Mouse (Mus musculus) liver, embryonic 14.5 days (tissue): ENCODE measurements at regions not wholly inside any gene's neighbourhood (a gene's known extent, or its start where the extent isn't known, plus 50 kb on each side); places are given as distances from the start of the nearest gene placed in this dataset.

Source experiments
- ATAC-seq: fragments of 200-750 bp; cut with Nextera tagmentation; 2 replicates; pipeline ENCODE4 v1.8.0; 2017; ENCODE audit warnings: moderate number of reproducible peaks, mild to moderate bottlenecking, moderate library complexity; ENCODE audit not compliant: insufficient read depth
- DNase-seq, 3 experiments: peaks; one replicate each; pipeline ENCODE4 v3.0.0-alpha.2; 2012 to 2013; ENCODE audit warnings: low read depth in 3 of 3, low spot score in 3 of 3
- H3K27ac ChIP-seq: fragments of 300-500 bp; sonication (generic); 2 replicates; pipeline ENCODE4 v1.5.1; 2014; ENCODE audit warnings: moderate library complexity, mild to moderate bottlenecking, control low read depth, inconsistent platforms
- H3K27me3 ChIP-seq: fragments of 300-500 bp; sonication (generic); 2 replicates; pipeline ENCODE4 v1.6.1; 2014; ENCODE audit warnings: mild to moderate bottlenecking, low read length, moderate library complexity; ENCODE audit not compliant: control insufficient read depth, insufficient read depth
- H3K36me3 ChIP-seq: fragments of 300-500 bp; sonication (generic); replicated peaks from 2 replicates; pipeline ENCODE4 v1.6.1; 2014; ENCODE audit warnings: low read depth; ENCODE audit not compliant: control insufficient read depth, insufficient read depth
- H3K4me1 ChIP-seq, 2 experiments: fragments of 200-500 bp in 1 of 2; fragments of 300-500 bp in 1 of 2; sonication (generic) in 1 of 2; replicated peaks; 2 replicates each; pipeline ENCODE4 v1.6.1; 2012 to 2014; ENCODE audit warnings: antibody characterized with exemption in 1 of 2, inconsistent platforms in 1 of 2, low read length in 1 of 2; ENCODE audit not compliant: control insufficient read depth in 2 of 2, insufficient read depth in 2 of 2
- H3K4me2 ChIP-seq: fragments of 300-500 bp; sonication (generic); 2 replicates; pipeline ENCODE4 v1.6.1; 2014; ENCODE audit warnings: low read depth, mild to moderate bottlenecking, control low read depth, moderate library complexity
- H3K4me3 ChIP-seq, 2 experiments: fragments of 200-500 bp in 1 of 2; fragments of 300-500 bp in 1 of 2; sonication (generic) in 1 of 2; 2 replicates each; pipeline ENCODE4 v1.5.1; 2012 to 2014; ENCODE audit warnings: low read depth in 2 of 2, low read length in 2 of 2, mild to moderate bottlenecking in 2 of 2, control low read depth in 1 of 2, inconsistent platforms in 1 of 2, moderate library complexity in 1 of 2; ENCODE audit not compliant: insufficient read depth in 1 of 2
- H3K9ac ChIP-seq: fragments of 300-500 bp; sonication (generic); replicated peaks from 2 replicates; pipeline ENCODE4 v1.6.1; 2014; ENCODE audit warnings: mild to moderate bottlenecking, control low read depth, moderate library complexity
- H3K9me3 ChIP-seq: fragments of 300-500 bp; sonication (generic); 2 replicates; pipeline ENCODE4 v1.6.1; 2016; ENCODE audit warnings: low read length, mixed read lengths; ENCODE audit not compliant: control insufficient read depth
- CTCF ChIP-seq: IDR thresholded peaks from 2 replicates; pipeline ENCODE4 v1.5.1; 2016; ENCODE audit warnings: antibody characterized with exemption, low read depth, control low read depth
- EP300 ChIP-seq: IDR thresholded peaks from 2 replicates; pipeline ENCODE4 v1.6.1; 2016; ENCODE audit warnings: antibody characterized with exemption, low read depth
- WGBS: fragments of 180-500 bp; shearing (Covaris S2); extraction: QIAGEN DNeasy Blood & Tissue Kit; methylation state at CpG from one replicate; pipeline ENCODE4 v1.1.7; 2014; ENCODE audit not compliant: insufficient replicate concordance; 5-methylcytosine and 5-hydroxymethylcytosine counted together

DNA sequence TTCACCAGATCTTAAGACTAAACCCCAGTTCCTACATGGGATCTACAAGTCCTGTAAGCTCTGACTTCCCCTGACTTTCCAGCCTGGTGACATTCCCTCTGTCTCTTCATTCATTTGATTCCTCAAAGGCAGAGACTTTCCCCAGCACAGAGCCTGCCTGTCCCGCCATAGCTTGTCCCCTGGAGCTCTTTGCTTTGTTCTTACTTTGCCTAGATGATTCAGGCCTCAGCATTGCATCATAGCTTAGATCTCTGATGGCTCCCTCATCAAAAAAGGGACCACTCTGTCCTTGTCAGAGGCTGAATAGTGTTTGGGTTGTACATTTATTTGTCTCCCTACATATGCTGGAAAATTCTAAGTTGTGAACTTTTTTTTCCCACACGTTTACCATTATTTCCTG is 57.6 kb upstream of the Exoc6 start:
- Histone ChIP-seq H3K9ac (no peak overlapping the region), H3K4me2 (no peak overlapping the region), H3K4me1 (peaks cover 11 to 37% of the 10 kb centered on the region in 2 experiments), H3K4me3 (no peak overlapping the region), H3K27me3 (no peaks in the 10 kb centered on the region), H3K9me3 (peaks cover 3% of the 10 kb centered on the region; the same call in 1 of the 2 replicates), H3K27ac (no peak overlapping the region), H3K36me3 (no peaks in the 10 kb centered on the region)
- DNase-seq (no peak), ATAC-seq (no peak)
- TF ChIP-seq CTCF = no peak
- TF ChIP-seq EP300 = no peak
- 44% methylated on average over 2 of the region's 2 CpGs for WGBS

GRCm38 (mm10) chr19:37493378-37493777 is 56.8 kb upstream of the Exoc6 start:
- TF ChIP-seq EP300 (no peak), CTCF (no peak)
- Histone ChIP-seq H3K9ac (no peak overlapping the region), H3K4me2 (no peak overlapping the region), H3K9me3 (peaks cover 3% of the 10 kb centered on the region; the same call in 1 of the 2 replicates), H3K4me1 (peaks cover 11 to 35% of the 10 kb centered on the region in 2 experiments), H3K27ac (no peak overlapping the region), H3K36me3 (no peaks in the 10 kb centered on the region), H3K4me3 (no peak overlapping the region), H3K27me3 (no peaks in the 10 kb centered on the region)
- no peak for ATAC-seq
- no peak for DNase-seq
- WGBS = 23% methylated on average over 9 of the region's 9 CpGs

DNA sequence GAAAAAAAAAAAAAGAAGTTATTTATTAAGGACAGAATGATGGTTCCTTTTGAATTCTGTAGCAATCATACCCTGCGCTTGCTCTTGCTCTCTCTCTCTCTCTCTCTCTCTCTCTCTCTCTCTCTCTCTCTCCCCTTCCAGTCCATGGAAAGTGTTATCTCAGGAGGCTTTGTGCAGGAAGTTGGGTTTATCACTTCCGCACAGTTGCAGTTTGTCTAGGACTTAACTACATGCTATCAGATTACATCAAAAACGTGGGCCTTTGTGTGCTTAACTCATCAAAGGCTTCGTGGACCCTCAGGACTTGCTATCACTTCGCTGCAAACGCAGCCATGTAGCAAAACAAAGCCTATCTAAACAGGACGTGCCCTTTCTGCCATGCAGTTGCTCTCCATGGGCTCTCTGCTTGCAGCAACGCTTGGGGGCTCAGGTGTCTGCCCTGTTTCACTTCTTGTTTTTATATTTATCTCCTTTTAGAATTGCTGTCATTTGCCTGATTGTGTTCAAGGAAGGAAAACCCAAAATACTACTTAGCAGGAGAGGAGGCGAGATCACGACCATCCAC is 56.2 kb upstream of the Exoc6 start:
- peak overlapping the region; percentile 25 for H3K27ac ChIP-seq
- peak overlapping the region in 1 of 2 experiments; percentile 7; a peak in 1 of 4 replicates for H3K4me3 ChIP-seq
- H3K9ac ChIP-seq = no peak overlapping the region
- WGBS = 3% methylated on average over 10 of the region's 10 CpGs
- peak; percentile 83 for ATAC-seq
- H3K36me3 ChIP-seq = no peaks in the 10 kb centered on the region
- peaks cover 3% of the 10 kb centered on the region; the same call in 1 of the 2 replicates for H3K9me3 ChIP-seq
- TF ChIP-seq EP300 = peak; percentile 66
- TF ChIP-seq CTCF = no peak
- peak overlapping the region; percentile 40 for H3K4me2 ChIP-seq
- no peaks in the 10 kb centered on the region for H3K27me3 ChIP-seq
- peaks cover 11 to 33% of the 10 kb centered on the region in 2 experiments for H3K4me1 ChIP-seq
- DNase-seq = peak; percentile 42 to 50 (median 45)

DNA sequence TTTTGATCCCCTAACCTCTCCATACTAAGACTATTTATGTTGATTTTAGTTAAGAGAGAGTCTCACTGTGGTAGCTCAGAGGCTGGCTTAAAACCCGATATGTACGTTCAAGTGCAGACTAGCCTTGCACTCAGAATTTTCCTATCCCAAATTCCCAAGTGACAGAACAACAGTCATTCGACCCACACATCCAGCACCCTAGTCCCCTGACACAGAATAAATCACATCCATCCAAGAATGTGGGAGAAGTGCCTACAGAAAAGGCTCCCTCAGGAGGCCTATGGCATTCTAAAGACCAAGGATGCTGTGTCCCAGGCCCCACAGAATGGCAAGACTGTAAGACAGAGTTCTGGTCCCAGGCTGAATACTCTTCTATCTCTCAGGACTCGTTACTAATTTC is 55.4 kb upstream of the Exoc6 start:
- Histone ChIP-seq H3K27me3 (no peaks in the 10 kb centered on the region), H3K9ac (no peak overlapping the region), H3K4me2 (peak overlapping the region; percentile 40), H3K4me3 (no peak overlapping the region), H3K4me1 (peaks cover 11 to 33% of the 10 kb centered on the region in 2 experiments), H3K36me3 (no peaks in the 10 kb centered on the region), H3K27ac (no peak overlapping the region), H3K9me3 (peaks cover 3% of the 10 kb centered on the region; the same call in 1 of the 2 replicates)
- no peak for ATAC-seq
- TF ChIP-seq CTCF (no peak), EP300 (no peak)
- 46% methylated on average over 4 of the region's 4 CpGs for WGBS
- DNase-seq = no peak

DNA sequence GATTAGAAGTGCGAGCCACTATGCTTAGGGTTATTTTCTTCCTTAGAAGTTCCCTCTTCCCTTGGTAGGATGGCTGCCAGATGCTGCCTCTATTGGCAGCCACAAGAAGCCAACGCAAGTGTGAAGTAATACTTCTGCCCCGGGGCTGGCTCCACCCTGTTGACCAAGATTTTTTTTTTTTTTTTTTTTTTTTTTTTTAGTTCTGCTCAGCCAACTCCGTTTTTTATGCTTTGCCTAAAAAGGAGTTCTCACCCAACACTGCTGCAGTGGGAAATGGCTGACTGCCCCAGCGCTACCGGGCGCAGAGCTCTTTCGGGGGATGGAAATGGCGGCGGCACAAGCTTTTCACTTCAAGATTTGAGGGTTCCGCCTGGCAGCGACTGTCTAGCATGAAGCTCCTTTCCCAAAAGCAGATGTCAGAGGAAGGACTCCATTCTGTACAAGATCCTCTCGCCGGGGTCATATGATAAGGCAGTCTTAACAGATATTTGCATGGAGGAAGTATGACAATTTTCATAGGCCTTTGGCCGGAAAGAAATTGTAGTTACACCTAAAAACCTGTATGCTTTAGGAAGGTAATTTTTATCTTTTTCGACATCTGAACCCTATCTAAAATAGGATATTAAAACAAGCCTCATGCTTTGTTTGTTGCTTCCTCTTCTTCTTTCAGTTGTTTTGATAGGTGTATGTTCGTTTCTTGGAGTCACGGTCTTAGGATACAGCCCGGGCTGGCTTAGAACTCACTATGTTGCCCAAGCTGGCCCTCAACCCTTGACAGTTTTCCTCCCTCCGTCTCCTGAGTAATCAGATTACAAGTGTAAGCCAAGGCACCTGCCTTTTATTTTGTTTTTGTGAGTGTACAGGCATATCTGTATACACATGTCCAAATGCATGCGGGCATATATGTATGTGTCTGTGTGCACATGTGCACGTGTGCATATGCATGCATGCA is 54.6 kb upstream of the Exoc6 start:
- H3K9ac ChIP-seq = no peak overlapping the region
- no peak for ATAC-seq
- H3K9me3 ChIP-seq = peaks cover 3% of the 10 kb centered on the region; the same call in 1 of the 2 replicates
- no peak overlapping the region for H3K4me3 ChIP-seq
- DNase-seq = no peak
- peaks cover 11 to 33% of the 10 kb centered on the region in 2 experiments for H3K4me1 ChIP-seq
- peak overlapping the region; percentile 40 for H3K4me2 ChIP-seq
- no peak overlapping the region for H3K27ac ChIP-seq
- H3K27me3 ChIP-seq = no peaks in the 10 kb centered on the region
- 34% methylated on average over 22 of the region's 22 CpGs for WGBS
- TF ChIP-seq EP300 (no peak), CTCF (no peak)
- H3K36me3 ChIP-seq = no peaks in the 10 kb centered on the region
